Mouse (Mus musculus) mature B cell (primary cell): Measurements from ENCODE around the gene Gimap4.
"Not testable (repeated sequence)": the region's sequence is repeated elsewhere in the genome, so short reads cannot be mapped to it uniquely, and the experiment has no call there.

Source experiments
- in situ Hi-C: fragments of 300-500 bp; cut with MboI; formaldehyde crosslinking; loops from 2 replicates; pipeline ENCODE4 v1.14.3; 2019

Gimap4 gene

GRCm38 (mm10) chr6:48675931-48676859 is 8.2 kb upstream of the Gimap4 start, which contains the start of gene Gimap9:
Gimap9 (plus strand) TSS chr6:48676129.
- in situ Hi-C loops = no loop called here

GRCm38 (mm10) chr6:48676860-48677415 is 7.4 kb upstream of the Gimap4 start:
- in situ Hi-C loops = no loop called here

- in situ Hi-C loops = no loop called here
These were observed 6.6 kb upstream of the Gimap4 start for GRCm38 (mm10) chr6:48677492-48678345.

GRCm38 (mm10) chr6:48678391-48678790 is 6.0 kb upstream of the Gimap4 start:
- in situ Hi-C loops = no loop called here

GRCm38 (mm10) chr6:48679701-48680100 is 4.6 kb upstream of the Gimap4 start:
- in situ Hi-C loops = no loop called here

- in situ Hi-C loops = no loop called here
These were observed 3.9 kb upstream of the Gimap4 start for GRCm38 (mm10) chr6:48680421-48680820.

GRCm38 (mm10) chr6:48681472-48682090 is 2.8 kb upstream of the Gimap4 start:
- in situ Hi-C loops = no loop called here

GRCm38 (mm10) chr6:48682271-48682670 is 2.1 kb upstream of the Gimap4 start:
- in situ Hi-C loops = no loop called here

GRCm38 (mm10) chr6:48683263-48683821 is 1.0 kb upstream of the Gimap4 start:
- in situ Hi-C loops = not testable (repeated sequence)

- in situ Hi-C loops = no loop called here
These were observed 457 bp downstream of the Gimap4 start for GRCm38 (mm10) chr6:48684806-48685205.

GRCm38 (mm10) chr6:48685251-48685650 is 902 bp downstream of the Gimap4 start:
- in situ Hi-C loops = no loop called here

GRCm38 (mm10) chr6:48685694-48686665 is 1.6 kb downstream of the Gimap4 start:
- in situ Hi-C loops = no loop called here

- in situ Hi-C loops = no loop called here
These were observed 2.7 kb downstream of the Gimap4 start for GRCm38 (mm10) chr6:48687077-48687476.

GRCm38 (mm10) chr6:48689320-48689719 is 5.0 kb downstream of the Gimap4 start:
- in situ Hi-C loops = no loop called here

- in situ Hi-C loops = loop anchor here (5.0 kb wide), 1 partner anchor 46 kb away; the partner anchor contains the start of gene Gimap8
These were observed 8.6 kb downstream of the Gimap4 start for GRCm38 (mm10) chr6:48692962-48693361.

- in situ Hi-C loops = no loop called here
These were observed 12.6 kb downstream of the Gimap4 start for GRCm38 (mm10) chr6:48696830-48697554.

- in situ Hi-C loops = no loop called here
These were observed 13.2 kb downstream of the Gimap4 start for GRCm38 (mm10) chr6:48697555-48697930.

GRCm38 (mm10) chr6:48698066-48698856 is 13.9 kb downstream of the Gimap4 start:
- in situ Hi-C loops = no loop called here

GRCm38 (mm10) chr6:48698888-48699287 is 14.5 kb downstream of the Gimap4 start:
- in situ Hi-C loops = no loop called here
